Mouse (Mus musculus) lung, embryonic 14.5 days (tissue): ENCODE results near the gene Pla2g12b. TPM values are rescaled to one million over a fixed set of nuclear protein-coding genes. Genes with fewer than 3 reads are reported as not detected.

Source experiments
- ATAC-seq: fragments of 200-750 bp; cut with Nextera tagmentation; 2 replicates; pipeline ENCODE4 v1.8.0; 2017; ENCODE audit warnings: mild to moderate bottlenecking, moderate TSS enrichment, moderate library complexity; ENCODE audit not compliant: insufficient read depth
- DNase-seq: peaks from one replicate; pipeline ENCODE4 v3.0.0-alpha.2; 2015
- H3K27ac ChIP-seq: fragments of 300-500 bp; sonication (generic); 2 replicates; pipeline ENCODE4 v1.5.1; 2014; ENCODE audit warnings: low read depth, mild to moderate bottlenecking, moderate library complexity
- H3K27me3 ChIP-seq: fragments of 300-500 bp; sonication (generic); 2 replicates; pipeline ENCODE4 v1.6.1; 2014; ENCODE audit warnings: low read length, control low read depth; ENCODE audit not compliant: insufficient read depth
- H3K36me3 ChIP-seq: fragments of 300-500 bp; sonication (generic); 2 replicates; pipeline ENCODE4 v1.6.1; 2014; ENCODE audit warnings: control low read depth; ENCODE audit not compliant: insufficient read depth
- H3K4me1 ChIP-seq: fragments of 300-500 bp; sonication (generic); 2 replicates; pipeline ENCODE4 v1.6.1; 2014; ENCODE audit warnings: antibody characterized with exemption, control low read depth; ENCODE audit not compliant: insufficient read depth
- H3K4me2 ChIP-seq: fragments of 300-500 bp; sonication (generic); 2 replicates; pipeline ENCODE4 v1.6.1; 2014; ENCODE audit warnings: mild to moderate bottlenecking
- H3K4me3 ChIP-seq: fragments of 300-500 bp; sonication (generic); 2 replicates; pipeline ENCODE4 v1.5.1; 2014; ENCODE audit warnings: low read depth, low read length
- H3K9ac ChIP-seq: fragments of 300-500 bp; sonication (generic); 2 replicates; pipeline ENCODE4 v1.6.1; 2014
- H3K9me3 ChIP-seq: fragments of 300-500 bp; sonication (generic); 2 replicates; pipeline ENCODE4 v1.6.1; 2016; ENCODE audit warnings: low read depth, low read length, control low read depth
- CTCF ChIP-seq: IDR thresholded peaks from 2 replicates; pipeline ENCODE4 v1.5.1; 2016; ENCODE audit warnings: antibody characterized with exemption, low read depth
- WGBS: fragments of 180-500 bp; shearing (Covaris S2); extraction: QIAGEN DNeasy Blood & Tissue Kit; methylation state at CpG from one replicate; pipeline ENCODE4 v1.1.7; 2014; 5-methylcytosine and 5-hydroxymethylcytosine counted together
- polyA plus RNA-seq: library from polyadenylated mRNA; unstranded; fragments of >200 nt; fragmentation: Nextera tagmentation; extraction: Ambion mirVana; gene quantifications from 2 replicates; pipeline ENCODE4 v1.2.1, GENCODE M21; 2014

Gene Pla2g12b
- polyA plus RNA-seq, 1 experiment from 2014 or later: not detected

DNA sequence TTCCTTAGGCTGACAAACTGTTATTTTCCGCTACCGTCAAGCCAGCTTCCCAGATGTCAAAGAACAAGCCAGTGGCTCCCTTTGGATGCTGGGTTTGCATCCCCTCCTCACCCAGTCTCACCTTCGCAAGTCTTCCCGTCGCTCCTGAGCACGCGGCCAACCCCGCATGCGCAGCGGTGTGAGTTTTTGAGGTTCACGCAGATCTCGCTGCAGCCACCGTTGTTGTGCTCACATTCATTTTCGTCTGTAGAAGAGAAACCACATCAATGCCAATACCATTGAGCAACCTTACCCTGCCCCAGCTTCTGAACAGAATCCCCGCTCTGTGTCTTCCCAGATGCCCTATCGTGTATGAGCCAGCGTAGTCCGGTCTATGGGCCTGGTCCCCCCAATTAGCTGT is 32.3 kb downstream of the Pla2g12b start:
- Histone ChIP-seq H3K4me2 (no peak overlapping the region), H3K4me3 (no peak overlapping the region), H3K9me3 (no peaks in the 10 kb centered on the region), H3K27me3 (no peaks in the 10 kb centered on the region), H3K36me3 (no peaks in the 10 kb centered on the region), H3K4me1 (peaks cover 8% of the 10 kb centered on the region), H3K9ac (no peak overlapping the region), H3K27ac (no peak overlapping the region)
- WGBS: 91% methylated on average over 18 of the region's 18 CpGs
- DNase-seq: no peak
- no peak for TF ChIP-seq CTCF
- ATAC-seq: no peak

DNA sequence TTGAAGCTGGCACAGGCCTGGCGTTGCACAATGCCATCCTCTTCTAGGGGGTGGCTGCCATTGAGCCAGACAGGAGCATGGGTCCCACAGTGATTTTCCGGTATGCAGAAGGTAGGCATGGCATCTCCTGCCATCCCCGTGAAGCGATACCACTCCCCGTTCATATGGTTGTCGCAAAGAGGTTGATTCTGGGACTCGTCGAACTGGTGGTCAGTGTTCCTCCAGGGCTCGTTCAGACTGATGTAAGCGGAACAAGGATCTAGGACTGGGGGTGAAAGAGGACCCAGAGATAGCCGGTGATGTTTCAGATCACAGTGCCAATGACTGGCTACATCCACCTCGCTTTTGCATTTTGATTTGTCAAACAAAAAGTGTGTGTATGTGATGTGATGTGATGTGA is 35.2 kb downstream of the Pla2g12b start:
- no peaks in the 10 kb centered on the region for H3K36me3 ChIP-seq
- H3K9me3 ChIP-seq: no peaks in the 10 kb centered on the region
- DNase-seq (no peak), ATAC-seq (no peak)
- H3K4me3 ChIP-seq: no peak overlapping the region
- no peak overlapping the region for H3K9ac ChIP-seq
- H3K4me2 ChIP-seq: no peak overlapping the region
- no peaks in the 10 kb centered on the region for H3K27me3 ChIP-seq
- H3K27ac ChIP-seq: no peak overlapping the region
- peaks cover 15% of the 10 kb centered on the region for H3K4me1 ChIP-seq
- WGBS: 89% methylated on average over 12 of the region's 12 CpGs
- TF ChIP-seq CTCF: no peak

DNA sequence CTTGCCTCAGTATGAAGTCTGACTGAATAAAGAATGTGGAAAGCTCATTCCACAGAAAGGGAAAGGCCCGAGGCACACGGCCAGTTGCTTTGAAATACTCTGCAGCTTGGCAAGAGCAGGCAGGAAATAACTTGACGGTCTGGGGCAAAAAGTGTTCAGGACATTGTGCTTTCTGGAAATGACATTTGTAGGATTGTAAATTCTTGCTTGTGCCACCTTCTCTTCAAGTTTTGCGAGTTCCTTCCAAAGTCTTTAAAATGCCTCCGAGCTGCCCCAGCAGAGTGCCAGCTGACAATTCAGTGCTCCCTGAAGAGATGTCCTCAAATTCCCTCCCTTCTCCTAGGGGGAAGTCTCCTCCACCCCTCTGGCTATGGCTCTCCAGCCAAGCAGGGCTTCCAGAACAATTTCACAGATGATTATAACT is 36.1 kb downstream of the Pla2g12b start:
- H3K36me3 ChIP-seq: no peaks in the 10 kb centered on the region
- peaks cover 15% of the 10 kb centered on the region for H3K4me1 ChIP-seq
- H3K4me3 ChIP-seq: no peak overlapping the region
- DNase-seq (peak; percentile 78), ATAC-seq (no peak)
- H3K9me3 ChIP-seq: no peaks in the 10 kb centered on the region
- no peak for TF ChIP-seq CTCF
- H3K27me3 ChIP-seq: no peaks in the 10 kb centered on the region
- WGBS: 22% methylated on average over 5 of the region's 5 CpGs
- peak overlapping the region; percentile 48; the same call in 1 of the 2 replicates for H3K27ac ChIP-seq
- no peak overlapping the region for H3K9ac ChIP-seq
- H3K4me2 ChIP-seq: no peak overlapping the region

DNA sequence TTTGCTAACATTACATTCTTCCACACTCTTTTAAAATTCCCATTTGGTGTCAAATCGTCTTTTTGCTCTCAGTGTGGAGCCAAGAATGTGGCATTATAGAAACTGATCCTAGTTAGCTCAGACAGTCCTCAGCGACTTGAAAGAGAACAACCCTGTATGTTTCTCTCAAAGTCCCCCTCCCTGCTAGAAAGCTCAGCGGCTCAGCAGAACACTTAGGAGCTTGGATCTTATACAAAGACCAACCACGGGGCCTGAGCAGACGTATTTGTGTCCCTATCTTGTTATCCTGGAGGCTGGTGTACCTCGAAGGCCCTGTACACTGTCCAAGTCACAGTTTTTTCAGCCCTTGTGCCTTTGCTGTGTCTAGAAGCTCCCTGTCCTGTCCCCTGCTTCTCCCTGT is 36.7 kb downstream of the Pla2g12b start:
- no peaks in the 10 kb centered on the region for H3K27me3 ChIP-seq
- H3K4me1 ChIP-seq: peaks cover 15% of the 10 kb centered on the region
- no peaks in the 10 kb centered on the region for H3K9me3 ChIP-seq
- H3K4me2 ChIP-seq: 0 out of 2 replicates have a peak overlapping the region, but pooled peaks have one; percentile 1
- WGBS: 37% methylated on average over 6 of the region's 6 CpGs
- no peak overlapping the region for H3K9ac ChIP-seq
- no peak overlapping the region for H3K4me3 ChIP-seq
- no peaks in the 10 kb centered on the region for H3K36me3 ChIP-seq
- no peak for TF ChIP-seq CTCF
- ATAC-seq (0 out of 2 replicates have a peak, but pooled peaks have one; percentile 18), DNase-seq (peak; percentile 66)
- peak overlapping the region; percentile 42; the same call in 1 of the 2 replicates for H3K27ac ChIP-seq

DNA sequence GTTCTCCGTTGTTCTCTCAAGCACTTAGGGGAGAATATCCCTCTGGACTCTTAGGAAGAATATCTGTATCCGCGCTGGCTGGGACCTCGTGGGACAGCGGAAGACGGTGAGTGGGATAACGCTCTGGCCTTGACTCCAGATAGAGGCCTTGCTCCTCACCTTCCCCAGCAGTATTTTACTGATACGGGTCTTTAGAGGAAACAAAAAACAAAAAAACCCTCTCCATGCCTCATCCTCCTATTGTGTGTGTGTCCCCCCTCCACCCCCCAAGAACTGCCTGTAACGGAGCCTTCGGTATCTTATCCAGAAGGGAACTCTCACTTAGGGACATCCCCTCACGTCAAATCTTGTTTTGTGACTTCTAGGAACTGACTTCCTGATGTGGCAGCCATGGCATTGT is 38.3 kb downstream of the Pla2g12b start, which contains the start of gene Oit3:
Gene Oit3 (minus strand): TSS at position 44 of the 400 bp plus-strand sequence.
- no peak for TF ChIP-seq CTCF
- no peak within 1 kb of the TSS for H3K9ac ChIP-seq
- no peak within 1 kb of the TSS for H3K27ac ChIP-seq
- 66% methylated on average over 11 of the region's 11 CpGs for WGBS
- H3K36me3 ChIP-seq: no peaks in the 10 kb centered on the region
- H3K9me3 ChIP-seq: no peaks in the 10 kb centered on the region
- H3K4me3 ChIP-seq: no peak within 1 kb of the TSS
- ATAC-seq: no peak
- no peaks in the 10 kb centered on the region for H3K27me3 ChIP-seq
- peaks cover 15% of the 10 kb centered on the region for H3K4me1 ChIP-seq
- no peak for DNase-seq
- no peak within 1 kb of the TSS for H3K4me2 ChIP-seq

DNA sequence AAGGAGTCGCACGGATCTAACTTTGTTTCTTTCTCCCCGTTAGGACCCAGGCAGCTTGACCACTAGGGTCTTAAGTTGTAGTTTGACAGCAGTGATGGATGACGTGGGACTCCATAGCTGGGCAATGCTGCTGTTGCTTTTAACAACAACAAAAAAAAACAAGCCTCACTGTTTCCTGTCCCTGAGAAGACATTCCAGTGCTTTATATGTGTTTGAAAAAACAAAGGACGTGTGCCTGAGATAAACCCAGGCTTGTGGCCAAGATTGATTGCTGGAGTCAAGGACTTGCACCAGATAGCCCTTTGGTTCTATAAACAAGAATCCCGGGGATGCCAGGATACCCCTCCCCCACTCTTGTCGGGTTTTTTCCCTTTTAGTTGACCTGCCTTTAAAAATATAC is 39.8 kb downstream of the Pla2g12b start:
- H3K4me3 ChIP-seq: no peak overlapping the region
- no peak overlapping the region for H3K9ac ChIP-seq
- peak; percentile 64 for ATAC-seq

DNA sequence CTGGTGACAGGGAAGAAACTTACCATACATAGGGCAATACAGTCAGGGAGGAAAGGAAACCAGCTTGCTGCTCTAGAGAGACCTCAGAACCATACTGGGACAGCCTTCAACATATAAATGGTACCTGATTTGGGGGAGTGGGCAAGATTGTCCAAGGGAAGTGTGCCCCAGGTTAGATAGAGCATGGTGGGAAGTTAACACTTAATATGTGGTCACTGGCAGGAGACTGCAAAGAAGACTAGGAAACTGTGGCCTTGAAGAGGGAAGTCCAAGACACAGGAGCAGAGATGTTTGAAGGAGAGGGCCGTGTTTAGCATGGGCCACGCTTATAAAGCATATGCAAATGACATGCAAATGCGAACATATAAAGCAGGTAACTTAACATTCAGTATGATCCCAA is 40.6 kb downstream of the Pla2g12b start:
- H3K27me3 ChIP-seq: no peaks in the 10 kb centered on the region
- WGBS: 73% methylated on average over 3 of the region's 3 CpGs
- TF ChIP-seq CTCF: no peak
- H3K4me3 ChIP-seq: no peak overlapping the region
- peaks cover 15% of the 10 kb centered on the region for H3K4me1 ChIP-seq
- no peak overlapping the region for H3K27ac ChIP-seq
- DNase-seq: no peak
- no peak overlapping the region for H3K4me2 ChIP-seq
- H3K36me3 ChIP-seq: no peaks in the 10 kb centered on the region
- H3K9ac ChIP-seq: no peak overlapping the region
- H3K9me3 ChIP-seq: no peaks in the 10 kb centered on the region
- ATAC-seq: no peak

More for the DNA sequence above, 39.8 kb downstream of the Pla2g12b start:
- peak; percentile 29 for TF ChIP-seq CTCF
- H3K36me3 ChIP-seq: no peaks in the 10 kb centered on the region
- H3K9me3 ChIP-seq: no peaks in the 10 kb centered on the region
- WGBS: 4% methylated on average over 7 of the region's 7 CpGs
- H3K27me3 ChIP-seq: no peaks in the 10 kb centered on the region
- peak overlapping the region; percentile 18; the same call in 1 of the 2 replicates for H3K4me2 ChIP-seq
- H3K27ac ChIP-seq: no peak overlapping the region
- peaks cover 15% of the 10 kb centered on the region for H3K4me1 ChIP-seq
- peak; percentile 87 for DNase-seq
